Mouse (Mus musculus): Measurements from ENCODE around the gene Mphosph9.
"Not testable (repeated sequence)": the region's sequence is repeated elsewhere in the genome, so short reads cannot be mapped to it uniquely, and the experiment has no call there.

The Mphosph9 gene

DNA sequence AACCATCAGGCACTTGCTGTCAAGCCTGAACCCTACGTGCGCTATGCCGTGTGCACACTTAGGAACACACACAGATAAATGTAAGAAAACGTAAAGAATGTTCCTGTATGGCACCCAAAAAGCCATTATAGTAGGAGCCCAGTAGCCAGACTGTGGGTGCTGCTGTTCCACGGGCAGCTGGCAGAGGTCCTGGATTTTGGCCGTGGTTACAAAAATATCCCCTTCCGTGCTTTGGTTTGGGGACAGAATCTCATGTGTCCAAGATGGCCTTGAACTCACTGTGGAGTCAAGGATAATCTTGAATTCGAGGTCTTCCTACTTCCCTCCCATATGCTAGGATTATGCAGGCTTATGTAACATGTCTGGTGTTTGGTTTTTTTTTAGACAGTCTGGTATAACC is 15.1 kb upstream of the Mphosph9 start:
- DNase-seq (ENCODE audit: low spot score) = peak; percentile 60

- peak; percentile 61 for DNase-seq (ENCODE audit: low spot score)
Observed at GRCm38 (mm10) chr5:124341753-124342339, 14.1 kb upstream of the Mphosph9 start.

GRCm38 (mm10) chr5:124338791-124339190 is 11.0 kb upstream of the Mphosph9 start:
- DNase-seq (ENCODE audit: low spot score) = no peak

DNA sequence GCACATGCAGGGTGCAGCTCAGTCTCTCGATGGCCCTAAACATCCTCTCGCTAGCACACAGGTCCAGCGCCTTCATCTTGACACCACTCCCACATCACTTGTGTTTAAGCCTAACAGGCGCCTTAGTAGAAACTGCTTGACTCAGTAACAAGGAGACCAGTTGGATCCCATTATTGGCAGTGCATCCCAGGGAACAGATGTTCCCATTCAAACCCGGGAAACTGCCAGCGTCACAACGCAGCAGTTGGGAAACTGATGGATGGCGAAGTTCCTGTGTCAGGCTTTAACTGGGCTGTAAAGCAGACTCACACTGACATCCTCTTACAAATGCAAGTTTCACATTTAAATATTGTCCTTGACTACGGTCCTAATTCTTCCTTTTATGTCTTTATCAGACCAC is 10.1 kb upstream of the Mphosph9 start:
- no peak for DNase-seq (ENCODE audit: low spot score)

DNA sequence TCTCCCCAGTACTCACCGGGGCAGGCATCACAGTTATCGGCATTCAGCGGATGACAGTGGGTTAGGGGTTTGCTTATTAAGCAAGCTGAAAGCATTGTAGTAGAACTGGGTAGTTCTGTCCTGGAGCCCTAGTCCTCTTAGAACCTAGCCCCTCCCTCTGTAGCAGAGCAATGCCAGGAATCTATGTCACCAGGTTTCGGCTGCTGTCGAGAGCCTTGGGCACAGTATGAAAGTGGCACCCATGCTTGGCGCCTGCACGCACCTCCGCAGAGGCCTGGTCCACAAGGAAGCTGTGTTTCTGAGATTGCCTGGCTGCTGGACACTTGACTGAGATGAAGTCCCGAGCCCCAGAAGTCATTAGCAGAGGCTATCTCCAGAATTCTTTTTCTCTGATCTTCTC is 9.3 kb upstream of the Mphosph9 start:
- no peak for DNase-seq (ENCODE audit: low spot score)

DNA sequence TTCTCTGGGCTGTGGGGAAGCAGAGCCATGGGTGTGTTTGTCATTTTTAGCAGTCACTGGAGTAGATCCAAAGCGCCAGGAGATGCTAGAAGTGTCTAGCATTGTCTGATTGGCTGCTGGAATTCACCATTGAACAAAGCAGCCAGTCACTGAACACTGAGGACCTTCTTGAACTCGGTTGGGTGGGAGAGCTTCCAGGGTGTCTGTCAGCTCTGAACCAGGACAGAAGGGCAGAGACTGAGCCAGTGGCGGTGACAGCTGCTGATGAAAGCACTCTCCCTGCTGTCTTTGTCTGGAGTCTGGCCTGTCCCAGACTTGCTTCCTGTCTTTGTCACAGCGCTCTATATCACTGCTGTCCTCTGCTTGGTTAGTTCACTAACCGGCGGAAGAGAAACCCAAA is 6.6 kb upstream of the Mphosph9 start:
- no peak for DNase-seq (ENCODE audit: low spot score)

GRCm38 (mm10) chr5:124330086-124330485 is 2.3 kb upstream of the Mphosph9 start:
- DNase-seq (ENCODE audit: low spot score) = no peak

- DNase-seq (ENCODE audit: low spot score) = no peak
Observed at GRCm38 (mm10) chr5:124326829-124327228, 943 bp downstream of the Mphosph9 start.

GRCm38 (mm10) chr5:124317648-124318047 is 10.1 kb downstream of the Mphosph9 start:
- DNase-seq (ENCODE audit: low spot score) = no peak

GRCm38 (mm10) chr5:124315941-124316340 is 11.8 kb downstream of the Mphosph9 start:
- peak; percentile 34 for DNase-seq (ENCODE audit: low spot score)

DNA sequence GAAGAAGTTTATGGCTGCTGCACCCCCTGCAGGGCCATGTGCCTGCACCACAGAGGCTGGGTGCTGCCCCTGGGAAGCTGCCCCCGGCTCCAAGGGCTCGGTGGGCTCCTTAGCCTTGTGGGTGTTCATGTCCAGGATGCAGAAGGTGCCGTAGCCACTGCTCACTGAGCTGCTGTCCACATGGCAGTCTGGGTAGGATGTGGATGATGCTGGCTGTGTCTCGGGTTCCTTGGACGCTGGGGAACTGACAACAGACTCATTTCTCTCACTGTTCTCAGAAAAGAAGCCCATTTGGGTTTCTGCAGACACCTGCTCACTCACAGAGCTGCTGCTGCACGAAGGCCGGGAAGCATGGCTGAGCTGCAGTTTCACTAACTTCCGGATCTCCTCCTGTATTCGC is 12.3 kb downstream of the Mphosph9 start:
- peak; percentile 38 for DNase-seq (ENCODE audit: low spot score)

GRCm38 (mm10) chr5:124310091-124310490 is 17.7 kb downstream of the Mphosph9 start:
- DNase-seq (ENCODE audit: low spot score) = no peak

DNA sequence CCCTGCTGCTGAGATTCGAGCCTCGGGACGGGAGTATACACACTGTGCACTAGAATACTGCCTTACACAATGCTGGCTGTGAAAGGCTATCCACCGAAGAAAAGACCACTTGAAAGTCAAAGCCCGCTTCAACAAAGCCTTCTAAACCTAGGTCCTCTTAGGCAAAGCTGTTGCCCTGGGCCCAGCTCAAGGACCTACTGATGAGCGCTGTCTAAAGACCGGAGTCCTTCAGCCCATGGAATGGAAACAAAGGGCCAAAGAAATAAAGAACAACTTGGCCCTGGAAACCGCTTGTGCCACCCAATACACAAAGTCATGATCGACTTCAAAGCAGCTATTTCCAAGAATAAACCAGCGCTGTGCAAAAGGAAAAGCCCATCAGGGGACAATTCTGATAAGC is 18.6 kb downstream of the Mphosph9 start:
- DNase-seq (ENCODE audit: low spot score) = no peak

- not testable (repeated sequence) for DNase-seq (ENCODE audit: low spot score)
Observed at GRCm38 (mm10) chr5:124302853-124303252, 24.9 kb downstream of the Mphosph9 start.

- no peak for DNase-seq (ENCODE audit: low spot score)
Observed at GRCm38 (mm10) chr5:124300132-124300531, 27.6 kb downstream of the Mphosph9 start.

DNA sequence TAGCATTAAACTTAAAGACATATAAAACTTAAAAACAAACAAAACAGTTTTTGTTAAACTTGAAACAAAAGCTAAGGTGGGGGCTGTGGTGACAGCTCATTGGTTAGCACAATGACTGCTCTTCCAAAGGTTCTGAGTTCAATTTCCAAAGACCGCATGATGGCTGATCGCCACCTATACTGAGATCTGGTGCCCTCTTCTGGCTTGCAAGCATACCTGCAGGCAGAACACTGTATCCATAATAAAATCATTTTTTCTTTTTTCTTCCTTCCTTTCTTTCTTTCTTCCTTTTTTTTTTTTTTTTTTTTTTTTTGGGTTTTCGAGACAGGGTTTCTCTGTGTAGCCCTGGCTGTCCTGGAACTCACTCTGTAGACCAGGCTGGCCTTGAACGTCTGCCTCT is 28.5 kb downstream of the Mphosph9 start:
- not testable (repeated sequence) for DNase-seq (ENCODE audit: low spot score)

DNA sequence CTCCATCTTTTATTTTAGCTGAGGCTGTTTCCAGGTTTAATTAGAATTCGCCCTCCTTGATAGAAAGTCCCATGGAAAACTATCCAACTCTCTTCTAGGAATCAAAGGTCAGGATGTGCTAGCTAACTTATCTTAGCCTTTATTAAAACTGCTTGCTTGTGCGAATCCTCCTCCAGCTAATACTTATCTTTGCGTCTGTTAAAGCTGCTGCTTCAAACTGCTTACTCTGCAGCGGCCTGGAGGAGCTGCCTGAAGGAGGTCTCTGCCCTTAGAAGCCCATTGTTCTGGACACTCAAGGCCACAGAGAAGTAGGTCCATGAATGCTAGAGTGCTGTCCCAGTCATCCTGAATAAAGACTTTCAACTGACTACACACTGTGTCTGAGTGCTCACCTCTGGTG is 31.3 kb downstream of the Mphosph9 start:
- DNase-seq (ENCODE audit: low spot score) = no peak

GRCm38 (mm10) chr5:124293967-124294366 is 33.8 kb downstream of the Mphosph9 start:
- no peak for DNase-seq (ENCODE audit: low spot score)

DNA sequence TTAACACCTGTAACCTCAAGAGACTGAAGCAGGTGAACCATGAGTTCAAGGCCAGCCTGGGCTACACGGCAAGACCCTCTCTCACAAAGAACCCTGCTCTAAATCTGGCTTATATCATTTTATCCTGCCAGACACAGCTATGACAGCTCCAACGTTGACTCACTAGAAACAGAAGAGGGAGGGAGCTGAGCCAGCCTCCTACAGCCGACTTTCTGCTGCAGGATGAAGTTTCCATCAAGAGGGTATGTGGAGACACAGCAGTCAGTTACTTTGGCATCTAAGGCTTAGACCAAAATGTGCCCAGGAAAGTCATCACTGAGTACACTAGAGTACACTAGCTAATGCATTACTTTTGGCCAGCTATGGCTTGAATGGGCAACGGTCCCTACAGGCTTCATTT is 37.6 kb downstream of the Mphosph9 start:
- no peak for DNase-seq (ENCODE audit: low spot score)

- DNase-seq (ENCODE audit: low spot score) = no peak
Observed at GRCm38 (mm10) chr5:124287616-124288247, 40.0 kb downstream of the Mphosph9 start.

GRCm38 (mm10) chr5:124284330-124284729 is 43.4 kb downstream of the Mphosph9 start:
- DNase-seq (ENCODE audit: low spot score) = no peak

DNA sequence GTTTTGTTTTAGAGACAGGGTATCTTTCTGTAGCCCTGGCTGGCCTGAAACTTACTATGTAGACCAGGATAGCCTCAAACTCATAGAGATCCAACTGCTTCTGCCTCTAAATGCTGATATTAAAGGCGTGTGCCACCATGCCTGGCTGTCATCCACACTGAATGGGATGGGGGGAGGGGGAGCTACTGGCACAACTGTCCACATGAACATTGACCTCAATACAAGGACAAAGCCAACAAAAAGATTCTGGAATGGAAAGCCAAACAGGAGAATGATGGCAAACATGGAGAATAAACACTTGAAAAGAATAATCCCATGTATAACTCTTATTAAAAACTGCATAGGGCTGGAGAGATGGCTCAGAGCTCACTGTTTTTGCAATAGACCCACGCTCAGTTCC is 44.9 kb downstream of the Mphosph9 start:
- no peak for DNase-seq (ENCODE audit: low spot score)

DNA sequence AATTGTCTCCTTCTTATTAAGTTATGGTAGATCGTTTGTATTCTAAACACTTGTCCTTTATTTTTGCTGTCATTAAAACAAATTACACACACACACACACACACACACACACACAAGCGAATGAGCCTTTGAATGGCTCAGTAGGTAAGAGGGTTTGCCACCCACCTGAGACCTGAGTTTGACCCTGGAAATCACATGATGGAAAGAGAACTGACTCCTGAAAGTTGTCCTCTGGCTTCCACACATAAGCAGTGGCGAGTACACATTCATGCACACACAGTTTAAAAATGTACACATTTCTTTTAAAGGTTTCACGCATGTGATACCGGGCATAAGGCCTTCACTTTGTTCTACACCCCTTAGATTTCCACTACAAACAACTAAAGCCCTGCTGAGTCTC is 57.5 kb downstream of the Mphosph9 start:
- DNase-seq (ENCODE audit: low spot score) = no peak

DNA sequence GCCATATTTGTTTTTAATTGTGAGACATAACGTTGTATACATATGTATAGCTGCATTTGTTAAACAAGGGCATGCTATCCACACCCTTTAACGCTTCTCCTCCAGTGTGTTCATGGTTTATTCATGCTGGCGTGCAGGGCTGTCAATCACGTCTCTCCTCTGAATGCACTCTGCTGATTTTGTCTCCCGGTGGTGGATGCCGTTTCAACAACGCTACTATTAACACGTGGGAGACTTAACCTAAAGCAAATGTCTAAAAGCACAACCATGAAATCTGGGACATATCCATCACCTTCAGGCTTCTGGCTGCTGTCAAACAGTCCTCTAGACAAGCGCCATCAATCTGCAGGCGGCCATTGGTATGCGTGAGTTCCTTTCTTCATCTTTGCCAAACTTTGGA is 58.1 kb downstream of the Mphosph9 start:
- DNase-seq (ENCODE audit: low spot score) = no peak
